Mouse (Mus musculus) retina, adult 2 months (tissue): Measurements from ENCODE around the gene D5Ertd579e.

ENCODE experiments used
- DNase-seq: peaks from one replicate; pipeline ENCODE4 v3.0.0-alpha.2; 2012; ENCODE audit warnings: low read depth, low spot score

D5Ertd579e gene

GRCm38 (mm10) chr5:36608939-36609499, 86.8 kb downstream of the D5Ertd579e start:
- no peak for DNase-seq

GRCm38 (mm10) chr5:36603031-36603430, 92.8 kb downstream of the D5Ertd579e start:
- DNase-seq, result no peak

GRCm38 (mm10) chr5:36602028-36602427, 93.8 kb downstream of the D5Ertd579e start:
- no peak for DNase-seq

- no peak for DNase-seq
These were observed 94.3 kb downstream of the D5Ertd579e start for GRCm38 (mm10) chr5:36601492-36601891.

- DNase-seq, result no peak
These were observed 96.9 kb downstream of the D5Ertd579e start for GRCm38 (mm10) chr5:36598883-36599282.

GRCm38 (mm10) chr5:36597653-36598052, 98.2 kb downstream of the D5Ertd579e start:
- no peak for DNase-seq

GRCm38 (mm10) chr5:36596225-36596624, 99.6 kb downstream of the D5Ertd579e start:
- no peak for DNase-seq

DNA sequence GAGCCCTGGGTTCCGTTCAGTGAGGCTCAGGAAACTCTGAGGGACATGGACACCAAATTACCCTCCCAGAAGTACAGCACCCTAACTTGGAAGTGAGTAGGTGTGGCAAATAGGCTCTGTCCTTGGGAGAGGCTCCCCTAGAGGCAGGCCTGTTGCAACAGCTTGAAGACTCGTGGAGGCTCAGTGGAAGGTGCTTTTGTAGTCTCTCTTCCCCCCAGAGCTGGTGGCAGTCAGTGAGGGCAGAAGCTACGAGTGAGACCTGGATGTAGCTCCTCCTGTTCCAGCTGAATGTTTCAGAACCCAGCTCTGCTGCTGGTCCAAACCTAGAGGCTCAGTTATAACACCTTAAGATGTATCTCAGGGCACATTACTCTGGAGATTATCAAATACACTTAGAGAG, 100.7 kb downstream of the D5Ertd579e start:
- DNase-seq, result no peak

DNA sequence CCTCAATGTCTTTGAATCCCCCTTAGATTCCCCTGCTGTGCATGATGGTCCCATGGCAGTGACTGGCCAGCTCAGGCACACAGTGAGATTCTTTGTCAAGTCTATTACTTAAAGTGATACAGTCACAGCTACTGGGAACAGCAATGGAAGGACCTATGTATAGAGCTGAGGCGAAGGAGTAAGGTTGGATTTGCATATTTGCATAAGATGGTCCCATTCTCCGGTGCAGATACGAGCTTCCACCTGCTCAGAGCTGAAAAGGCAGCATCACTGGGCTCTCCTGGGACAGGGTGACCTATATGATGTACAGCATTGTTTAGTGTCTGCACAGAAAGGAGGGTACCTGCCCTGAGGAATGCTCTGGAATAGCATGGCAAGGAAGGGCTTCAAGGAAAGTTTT, 101.5 kb downstream of the D5Ertd579e start:
- DNase-seq, result no peak

DNA sequence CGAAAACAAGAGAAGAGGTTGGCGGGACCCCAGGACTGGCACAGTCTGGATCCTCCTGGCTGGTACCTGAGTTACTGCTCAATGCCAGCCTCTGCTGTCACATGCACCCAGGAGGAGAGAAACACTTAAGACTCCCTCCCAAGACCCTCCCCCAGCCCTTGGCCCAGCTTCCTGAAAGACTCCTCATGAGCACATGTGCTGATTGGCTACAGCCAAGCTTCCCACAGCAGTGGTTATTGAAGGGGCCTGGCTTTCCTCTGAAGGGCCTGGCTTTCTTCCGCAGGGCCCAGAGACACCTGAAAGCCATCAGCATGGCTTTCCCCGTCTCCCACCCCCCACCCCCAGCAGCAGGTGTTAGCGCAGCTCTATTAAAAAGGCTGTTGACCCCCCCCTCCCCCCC, 102.6 kb downstream of the D5Ertd579e start, which contains the start of gene Tbc1d14:
Gene Tbc1d14, minus strand, starts transcription at position 101 of the 400 bp plus-strand sequence.
- DNase-seq, result no peak

- no peak for DNase-seq
These were observed 105.3 kb downstream of the D5Ertd579e start for GRCm38 (mm10) chr5:36590499-36590920.

GRCm38 (mm10) chr5:36584299-36584698, 111.5 kb downstream of the D5Ertd579e start:
- no peak for DNase-seq

GRCm38 (mm10) chr5:36581924-36582642, 113.7 kb downstream of the D5Ertd579e start:
- DNase-seq, result peak; percentile 99

DNA sequence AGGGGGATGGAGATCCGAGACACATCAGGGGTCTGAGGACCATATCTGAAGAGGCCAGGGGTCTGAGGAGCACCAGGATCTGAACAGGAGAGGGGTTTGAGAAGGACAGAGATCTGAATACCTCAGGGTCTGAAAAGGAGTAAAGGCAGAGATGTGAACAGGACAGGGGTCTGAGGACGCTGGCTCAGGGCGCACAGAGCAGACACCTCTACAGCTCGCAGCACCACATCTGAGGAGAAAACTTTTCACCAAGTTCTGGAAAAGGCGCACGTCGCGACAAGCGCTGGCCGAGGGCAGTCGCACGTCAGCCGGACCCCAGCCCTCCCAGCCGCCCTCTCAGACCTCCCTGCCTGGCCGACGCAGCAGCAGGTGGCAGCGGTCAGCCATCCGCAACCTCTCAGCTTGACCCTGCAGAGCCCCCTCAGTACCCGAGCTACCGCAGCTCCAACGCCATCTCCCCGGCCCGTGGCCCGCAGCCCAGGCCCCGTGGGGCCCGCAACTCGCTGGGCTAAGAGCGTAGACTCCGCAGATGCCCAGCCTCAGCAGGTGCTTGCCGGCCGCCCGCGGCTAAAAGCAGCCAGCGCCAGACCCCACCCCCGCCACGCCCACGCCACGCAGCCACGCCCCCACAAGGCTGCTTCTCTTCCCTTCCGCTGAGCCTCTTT, 114.4 kb downstream of the D5Ertd579e start:
- DNase-seq, result no peak

GRCm38 (mm10) chr5:36579967-36580366, 115.9 kb downstream of the D5Ertd579e start:
- no peak for DNase-seq

- no peak for DNase-seq
These were observed 116.8 kb downstream of the D5Ertd579e start for GRCm38 (mm10) chr5:36578982-36579381.

DNA sequence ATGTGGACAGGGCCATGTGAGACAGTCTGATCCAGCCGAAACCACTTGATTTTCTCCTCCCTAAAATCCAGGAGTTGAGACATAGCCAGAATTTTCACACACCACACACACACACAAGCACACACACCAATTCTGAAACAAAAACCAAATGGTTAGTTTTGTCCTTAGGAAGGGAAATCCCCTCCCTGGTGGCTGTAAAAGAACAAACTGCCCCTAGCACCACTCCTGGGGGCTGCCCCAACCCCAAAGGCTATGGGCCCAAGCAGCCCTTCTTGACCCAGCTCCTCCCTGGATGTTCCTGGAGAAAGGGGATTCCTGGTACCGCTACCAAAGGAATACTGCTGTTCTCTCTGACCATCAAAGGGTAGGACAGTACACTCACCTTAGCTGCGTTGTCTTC, 119.4 kb downstream of the D5Ertd579e start:
- no peak for DNase-seq

DNA sequence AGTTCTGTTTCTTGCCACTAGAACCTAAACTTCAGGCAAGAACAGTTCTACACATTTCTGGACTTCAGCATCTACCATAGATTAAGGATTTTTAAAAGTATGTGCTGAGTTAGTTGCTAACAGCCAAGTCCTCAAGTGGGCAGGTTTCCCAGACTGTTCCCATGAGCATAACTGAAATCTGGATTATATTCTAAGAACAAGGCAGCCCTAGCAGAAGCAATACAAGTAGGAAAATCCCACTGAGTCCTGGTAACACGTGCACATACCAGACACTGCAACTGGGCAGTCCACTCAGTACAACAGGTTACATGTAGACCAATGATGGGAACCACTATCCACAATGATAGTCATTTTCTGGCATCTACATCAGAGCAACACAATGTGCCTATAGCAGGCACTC, 120.1 kb downstream of the D5Ertd579e start:
- no peak for DNase-seq

DNA sequence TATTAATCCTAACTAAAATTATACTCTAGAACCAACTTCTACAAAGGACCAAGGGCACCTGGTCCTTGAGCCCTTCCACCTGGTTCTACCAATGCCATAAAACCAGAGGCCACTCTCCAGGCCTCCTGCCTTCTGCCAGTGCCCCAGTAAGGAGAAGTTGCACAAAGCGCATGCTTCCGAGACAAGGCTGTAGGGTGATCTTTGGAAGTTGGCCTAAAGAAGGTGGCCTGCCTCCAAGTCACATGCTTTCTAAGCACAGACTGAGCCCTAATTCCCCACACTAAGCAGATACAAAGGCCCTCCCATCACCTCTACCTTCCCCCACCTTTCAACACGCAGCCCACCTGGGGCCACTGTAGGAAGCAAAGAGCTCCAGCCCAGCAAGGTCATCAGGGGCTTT, 120.6 kb downstream of the D5Ertd579e start:
- no peak for DNase-seq

GRCm38 (mm10) chr5:36574147-36574870, 121.5 kb downstream of the D5Ertd579e start:
- DNase-seq, result no peak

GRCm38 (mm10) chr5:36573354-36573753, 122.5 kb downstream of the D5Ertd579e start:
- DNase-seq, result peak; percentile 49

DNA sequence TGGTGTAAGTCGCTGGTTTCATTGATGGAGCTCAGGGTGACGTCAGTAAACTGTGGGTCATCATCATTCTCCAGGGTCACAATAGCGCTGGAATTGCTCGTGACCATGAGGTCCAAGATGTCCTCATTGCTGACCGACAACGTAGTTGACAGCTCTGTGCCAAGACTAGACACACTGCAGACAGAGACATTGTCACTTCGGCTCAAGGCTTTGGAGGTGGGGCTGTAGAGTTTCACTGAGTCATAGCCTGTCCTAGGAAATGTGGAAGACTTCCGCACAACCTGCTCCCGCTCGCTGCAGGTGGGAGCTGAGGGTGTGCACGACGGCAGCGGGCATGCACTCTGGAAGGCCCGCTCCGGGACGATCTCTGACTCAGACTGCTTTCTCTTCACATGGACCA, 124.5 kb downstream of the D5Ertd579e start:
- DNase-seq, result no peak
